Mouse (Mus musculus) forebrain, embryonic 16.5 days (tissue): ENCODE data around the gene Tom1l2. TPM values are rescaled to one million over a fixed set of nuclear protein-coding genes. Genes with fewer than 3 reads are reported as not detected.

ENCODE experiments used
- ATAC-seq: fragments of 200-750 bp; cut with Nextera tagmentation; 2 replicates; pipeline ENCODE4 v1.8.0; 2017; ENCODE audit warnings: mild to moderate bottlenecking, moderate library complexity
- H3K27ac ChIP-seq: fragments of 300-500 bp; sonication (generic); 2 replicates; pipeline ENCODE4 v1.5.1; 2014; ENCODE audit warnings: low read length, control low read depth
- H3K27me3 ChIP-seq: fragments of 300-500 bp; sonication (generic); replicated peaks from 2 replicates; pipeline ENCODE4 v1.6.1; 2014; ENCODE audit warnings: low read length; ENCODE audit not compliant: control insufficient read depth, insufficient read depth
- H3K36me3 ChIP-seq: fragments of 300-500 bp; sonication (generic); 2 replicates; pipeline ENCODE4 v1.6.1; 2014; ENCODE audit not compliant: control insufficient read depth, insufficient read depth
- H3K4me1 ChIP-seq: fragments of 300-500 bp; sonication (generic); replicated peaks from 2 replicates; pipeline ENCODE4 v1.6.1; 2014; ENCODE audit warnings: low read length; ENCODE audit not compliant: control insufficient read depth, insufficient read depth
- H3K4me2 ChIP-seq: fragments of 300-500 bp; sonication (generic); 2 replicates; pipeline ENCODE4 v1.6.1; 2014; ENCODE audit warnings: mild to moderate bottlenecking, low read length, control low read depth
- H3K4me3 ChIP-seq: fragments of 300-500 bp; sonication (generic); replicated peaks from 2 replicates; pipeline ENCODE4 v1.5.1; 2014; ENCODE audit warnings: mild to moderate bottlenecking, low read length, control low read depth
- H3K9ac ChIP-seq: fragments of 300-500 bp; sonication (generic); replicated peaks from 2 replicates; pipeline ENCODE4 v1.6.1; 2014; ENCODE audit warnings: low read depth, low read length, control low read depth
- H3K9me3 ChIP-seq: fragments of 300-500 bp; sonication (generic); 2 replicates; pipeline ENCODE4 v1.6.1; 2016; ENCODE audit warnings: low read length; ENCODE audit not compliant: control insufficient read depth
- WGBS: fragments of 180-500 bp; shearing (Covaris S2); extraction: QIAGEN DNeasy Blood & Tissue Kit; methylation state at CpG from one replicate; pipeline ENCODE4 v1.1.7; 2014; 5-methylcytosine and 5-hydroxymethylcytosine counted together
- polyA plus RNA-seq: library from polyadenylated mRNA; unstranded; fragments of >200 nt; fragmentation: Nextera tagmentation; extraction: Ambion mirVana; gene quantifications from 2 replicates; pipeline ENCODE4 v1.2.1, GENCODE M21; 2015

Gene Tom1l2
- polyA plus RNA-seq, 1 experiment from 2014 or later, result 62.0 TPM

- Histone ChIP-seq H3K4me3 (no peak overlapping the region), H3K36me3 (no peaks in the 10 kb centered on the region), H3K27ac (no peak overlapping the region), H3K4me1 (no peaks in the 10 kb centered on the region), H3K27me3 (no peaks in the 10 kb centered on the region), H3K9me3 (no peaks in the 10 kb centered on the region), H3K4me2 (no peak overlapping the region), H3K9ac (no peak overlapping the region)
- ATAC-seq, result no peak
- WGBS, result 88% methylated on average over 13 of the region's 13 CpGs
These were observed 17.7 kb upstream of the Tom1l2 start for GRCm38 (mm10) chr11:60370431-60370830.

GRCm38 (mm10) chr11:60369448-60369847 is 16.7 kb upstream of the Tom1l2 start:
- Histone ChIP-seq H3K27me3 (no peaks in the 10 kb centered on the region), H3K4me2 (no peak overlapping the region), H3K9ac (no peak overlapping the region), H3K4me1 (no peaks in the 10 kb centered on the region), H3K27ac (no peak overlapping the region), H3K4me3 (no peak overlapping the region), H3K36me3 (no peaks in the 10 kb centered on the region), H3K9me3 (no peaks in the 10 kb centered on the region)
- no peak for ATAC-seq
- WGBS, result 65% methylated on average over 4 of the region's 4 CpGs

- no peak overlapping the region for H3K27ac ChIP-seq
- H3K36me3 ChIP-seq, result no peaks in the 10 kb centered on the region
- H3K4me1 ChIP-seq, result no peaks in the 10 kb centered on the region
- no peak overlapping the region for H3K4me3 ChIP-seq
- no peak overlapping the region for H3K9ac ChIP-seq
- H3K27me3 ChIP-seq, result no peaks in the 10 kb centered on the region
- ATAC-seq, result no peak
- no peaks in the 10 kb centered on the region for H3K9me3 ChIP-seq
- H3K4me2 ChIP-seq, result no peak overlapping the region
- 67% methylated on average over 4 of the region's 4 CpGs for WGBS
These were observed 16.2 kb upstream of the Tom1l2 start for GRCm38 (mm10) chr11:60368909-60369308.

GRCm38 (mm10) chr11:60367256-60367655 is 14.6 kb upstream of the Tom1l2 start:
- no peaks in the 10 kb centered on the region for H3K36me3 ChIP-seq
- no peak overlapping the region for H3K27ac ChIP-seq
- no peak overlapping the region for H3K9ac ChIP-seq
- no peaks in the 10 kb centered on the region for H3K27me3 ChIP-seq
- H3K4me1 ChIP-seq, result no peaks in the 10 kb centered on the region
- 84% methylated on average over 3 of the region's 3 CpGs for WGBS
- no peaks in the 10 kb centered on the region for H3K9me3 ChIP-seq
- H3K4me3 ChIP-seq, result no peak overlapping the region
- H3K4me2 ChIP-seq, result no peak overlapping the region
- ATAC-seq, result no peak

GRCm38 (mm10) chr11:60366239-60367019 is 13.7 kb upstream of the Tom1l2 start:
- Histone ChIP-seq H3K4me1 (no peaks in the 10 kb centered on the region), H3K27ac (no peak overlapping the region), H3K9ac (no peak overlapping the region), H3K4me2 (no peak overlapping the region), H3K27me3 (no peaks in the 10 kb centered on the region), H3K9me3 (no peaks in the 10 kb centered on the region), H3K36me3 (no peaks in the 10 kb centered on the region), H3K4me3 (no peak overlapping the region)
- 50% methylated on average over 16 of the region's 16 CpGs for WGBS
- ATAC-seq, result no peak

- Histone ChIP-seq H3K4me1 (no peaks in the 10 kb centered on the region), H3K4me3 (no peak overlapping the region), H3K36me3 (no peaks in the 10 kb centered on the region), H3K9me3 (no peaks in the 10 kb centered on the region), H3K9ac (no peak overlapping the region), H3K27me3 (no peaks in the 10 kb centered on the region), H3K27ac (no peak overlapping the region), H3K4me2 (no peak overlapping the region)
- no peak for ATAC-seq
- WGBS, result 74% methylated on average over 5 of the region's 5 CpGs
These were observed 8.0 kb upstream of the Tom1l2 start for GRCm38 (mm10) chr11:60360631-60361201.

GRCm38 (mm10) chr11:60359936-60360335 is 7.2 kb upstream of the Tom1l2 start:
- 67% methylated on average over 1 of the region's 1 CpGs for WGBS
- no peaks in the 10 kb centered on the region for H3K9me3 ChIP-seq

GRCm38 (mm10) chr11:60359138-60359537 is 6.4 kb upstream of the Tom1l2 start:
- Histone ChIP-seq H3K4me2 (no peak overlapping the region), H3K9me3 (no peaks in the 10 kb centered on the region), H3K27me3 (no peaks in the 10 kb centered on the region), H3K27ac (no peak overlapping the region), H3K9ac (no peak overlapping the region), H3K4me1 (no peaks in the 10 kb centered on the region), H3K4me3 (no peak overlapping the region), H3K36me3 (no peaks in the 10 kb centered on the region)
- ATAC-seq, result no peak
- 73% methylated on average over 5 of the region's 5 CpGs for WGBS

More at GRCm38 (mm10) chr11:60359936-60360335, 7.2 kb upstream of the Tom1l2 start:
- Histone ChIP-seq H3K9ac (no peak overlapping the region), H3K4me3 (no peak overlapping the region), H3K4me2 (no peak overlapping the region), H3K27me3 (no peaks in the 10 kb centered on the region), H3K27ac (no peak overlapping the region), H3K36me3 (no peaks in the 10 kb centered on the region), H3K4me1 (no peaks in the 10 kb centered on the region)
- no peak for ATAC-seq

- Histone ChIP-seq H3K9ac (no peak overlapping the region), H3K36me3 (no peaks in the 10 kb centered on the region), H3K4me1 (0 out of 2 replicates have a peak, but pooled peaks cover under 1% of the 10 kb centered on the region), H3K9me3 (no peaks in the 10 kb centered on the region), H3K4me2 (no peak overlapping the region), H3K27me3 (no peaks in the 10 kb centered on the region), H3K27ac (no peak overlapping the region), H3K4me3 (no peak overlapping the region)
- WGBS, result 76% methylated on average over 7 of the region's 7 CpGs
- ATAC-seq, result no peak
These were observed 5.8 kb upstream of the Tom1l2 start for GRCm38 (mm10) chr11:60358548-60358947.
